Mouse (Mus musculus): Measurements from ENCODE around the gene Dock4. TPM values are rescaled to one million over a fixed set of nuclear protein-coding genes. Genes with fewer than 3 reads are reported as not detected.
"Not testable (repeated sequence)": the region's sequence is repeated elsewhere in the genome, so short reads cannot be mapped to it uniquely, and the experiment has no call there.

Gene Dock4
- polyA plus RNA-seq, 1 experiment from 2014 or later, result 2.9 TPM

- TF ChIP-seq CTCF (IDR thresholded peaks at IDR 0.05), result no peak
- in situ Hi-C loops (cut with MboI; ENCODE audit: low pct_unique_long_range_greater_than_20kb), result loop anchor here (5.0 kb wide), 3 partner anchors 257 to 842 kb away; partner anchors contain the start of gene Lrrn3
- DNase-seq (ENCODE audit: low read depth, low spot score) (no peak), ATAC-seq (no peak)
- CTCF ChIA-PET, result interaction anchor here (1.8 kb wide), 1 partner anchor 272 kb away, joined by 6 read pairs; no protein-coding TSS in a partner anchor
- POLR2A ChIA-PET, result no interaction called here
- no peaks in the 10 kb centered on the region for H3K27me3 ChIP-seq
These were observed 394.1 kb downstream of the Dock4 start for GRCm38 (mm10) chr12:40839817-40840216.

GRCm38 (mm10) chr12:40842251-40842988 lies 396.7 kb downstream of the Dock4 start:
- TF ChIP-seq CTCF (IDR thresholded peaks at IDR 0.05), result peak; percentile 71
- POLR2A ChIA-PET, result no interaction called here

GRCm38 (mm10) chr12:40842991-40843390 lies 397.2 kb downstream of the Dock4 start:
- no peaks in the 10 kb centered on the region for H3K27me3 ChIP-seq
- ChIA-PET POLR2A (no interaction called here), CTCF (interaction anchor here (1.3 kb wide), 1 partner anchor 248 kb away, joined by 3 read pairs; no protein-coding TSS in a partner anchor)
- no peak for TF ChIP-seq CTCF (IDR thresholded peaks at IDR 0.05)
- ATAC-seq (no peak), DNase-seq (ENCODE audit: low read depth, low spot score) (no peak)
- in situ Hi-C loops (cut with MboI; ENCODE audit: low pct_unique_long_range_greater_than_20kb), result no loop called here

More at GRCm38 (mm10) chr12:40842251-40842988, 396.7 kb downstream of the Dock4 start:
- H3K27me3 ChIP-seq, result no peaks in the 10 kb centered on the region
- no peak for DNase-seq (ENCODE audit: low read depth, low spot score)
- in situ Hi-C loops (cut with MboI; ENCODE audit: low pct_unique_long_range_greater_than_20kb), result no loop called here
- CTCF ChIA-PET, result interaction anchor here (1.3 kb wide), 1 partner anchor 248 kb away, joined by 3 read pairs; no protein-coding TSS in a partner anchor
- ATAC-seq, result no peak

GRCm38 (mm10) chr12:40843474-40844080 lies 397.8 kb downstream of the Dock4 start:
- ATAC-seq (no peak), DNase-seq (ENCODE audit: low read depth, low spot score) (no peak)
- no peaks in the 10 kb centered on the region for H3K27me3 ChIP-seq
- ChIA-PET CTCF (interaction anchor here (1.3 kb wide), 1 partner anchor 247 kb away, joined by 3 read pairs; no protein-coding TSS in a partner anchor), POLR2A (no interaction called here)
- no peak for TF ChIP-seq CTCF (IDR thresholded peaks at IDR 0.05)
- in situ Hi-C loops (cut with MboI; ENCODE audit: low pct_unique_long_range_greater_than_20kb), result no loop called here

- no peak for ATAC-seq
- POLR2A ChIA-PET, result no interaction called here
- TF ChIP-seq CTCF (IDR thresholded peaks at IDR 0.05), result no peak
These were observed 398.6 kb downstream of the Dock4 start for GRCm38 (mm10) chr12:40844324-40844723.

GRCm38 (mm10) chr12:40854705-40855367 lies 409.1 kb downstream of the Dock4 start:
- ChIA-PET CTCF (interaction anchor here (0.8 to 1.8 kb wide), 2 partner anchors 19 to 44 kb away, joined by 3 to 4 read pairs; no protein-coding TSS in a partner anchor), POLR2A (interaction anchor here (0.6 kb wide), 1 partner anchor 178 kb away, joined by 3 read pairs; no protein-coding TSS in a partner anchor)
- no peaks in the 10 kb centered on the region for H3K27me3 ChIP-seq
- DNase-seq (ENCODE audit: low read depth, low spot score) (no peak), ATAC-seq (no peak)
- no peak for TF ChIP-seq CTCF (IDR thresholded peaks at IDR 0.05)
- in situ Hi-C loops (cut with MboI; ENCODE audit: low pct_unique_long_range_greater_than_20kb), result no loop called here

More at GRCm38 (mm10) chr12:40844324-40844723, 398.6 kb downstream of the Dock4 start:
- no peak for DNase-seq (ENCODE audit: low read depth, low spot score)
- in situ Hi-C loops (cut with MboI; ENCODE audit: low pct_unique_long_range_greater_than_20kb), result no loop called here
- CTCF ChIA-PET, result no interaction called here
- no peaks in the 10 kb centered on the region for H3K27me3 ChIP-seq

GRCm38 (mm10) chr12:40857466-40857865 lies 411.7 kb downstream of the Dock4 start:
- H3K27me3 ChIP-seq, result no peaks in the 10 kb centered on the region
- in situ Hi-C loops (cut with MboI; ENCODE audit: low pct_unique_long_range_greater_than_20kb), result no loop called here
- TF ChIP-seq CTCF (IDR thresholded peaks at IDR 0.05), result no peak
- ChIA-PET CTCF (no interaction called here), POLR2A (no interaction called here)
- DNase-seq (ENCODE audit: low read depth, low spot score) (no peak), ATAC-seq (no peak)

- POLR2A ChIA-PET; H3K27me3 ChIP-seq; in situ Hi-C loops (cut with MboI; ENCODE audit: low pct_unique_long_range_greater_than_20kb); ATAC-seq; CTCF ChIA-PET; DNase-seq (ENCODE audit: low read depth, low spot score): not testable (repeated sequence)
These were observed 413.0 kb downstream of the Dock4 start for GRCm38 (mm10) chr12:40858763-40859162.

GRCm38 (mm10) chr12:40870387-40870786 lies 424.6 kb downstream of the Dock4 start:
- in situ Hi-C loops (cut with MboI; ENCODE audit: low pct_unique_long_range_greater_than_20kb), result no loop called here
- CTCF ChIA-PET, result no interaction called here
- no peaks in the 10 kb centered on the region for H3K27me3 ChIP-seq
- no peak for ATAC-seq
- POLR2A ChIA-PET, result no interaction called here
- DNase-seq (ENCODE audit: low read depth, low spot score), result no peak
- TF ChIP-seq CTCF (IDR thresholded peaks at IDR 0.05), result no peak

- no peak for DNase-seq (ENCODE audit: low read depth, low spot score)
- CTCF ChIA-PET, result interaction anchor here (1.5 kb wide), 1 partner anchor 17 kb away, joined by 3 read pairs; no protein-coding TSS in a partner anchor
- ATAC-seq, result peak; percentile 12
- no peak for TF ChIP-seq CTCF (IDR thresholded peaks at IDR 0.05)
- H3K27me3 ChIP-seq, result no peaks in the 10 kb centered on the region
- POLR2A ChIA-PET, result no interaction called here
- in situ Hi-C loops (cut with MboI; ENCODE audit: low pct_unique_long_range_greater_than_20kb), result no loop called here
These were observed 427.0 kb downstream of the Dock4 start for GRCm38 (mm10) chr12:40872716-40873115.

- in situ Hi-C loops (cut with MboI; ENCODE audit: low pct_unique_long_range_greater_than_20kb), result not testable (repeated sequence)
These were observed 427.5 kb downstream of the Dock4 start for GRCm38 (mm10) chr12:40873267-40873666.

More at GRCm38 (mm10) chr12:40873267-40873666, 427.5 kb downstream of the Dock4 start:
- POLR2A ChIA-PET; DNase-seq (ENCODE audit: low read depth, low spot score); H3K27me3 ChIP-seq: not testable (repeated sequence)
- CTCF ChIA-PET, result interaction anchor here (1.5 kb wide), 1 partner anchor 16 kb away, joined by 3 read pairs; no protein-coding TSS in a partner anchor
- ATAC-seq, result peak; percentile 39
